Mouse (Mus musculus) spleen, embryonic (tissue): ENCODE data around the gene Dbil5.

ENCODE experiments used
- CTCF ChIA-PET: fragments of 350-600 bp; sonication (Branson Sonifier 250); formaldehyde crosslinking; loops from one replicate; lab custom pipeline; 2022; lab: Charles Lee

Dbil5 gene

GRCm38 (mm10) chr11:76268001-76268459, 50.6 kb downstream of the Dbil5 start:
- CTCF ChIA-PET: interaction anchor here (0.6 kb wide), 2 partner anchors 60 to 417 kb away, joined by 3 to 4 read pairs; no protein-coding TSS in a partner anchor
